Mouse (Mus musculus): ENCODE results near the gene Cdc37l1.

GRCm38 (mm10) chr19:29050186-29050980, 60.2 kb downstream of the Cdc37l1 start:
- TF ChIP-seq EP300 (optimal IDR thresholded peaks at IDR 0.05) (no peak), CTCF (IDR thresholded peaks at IDR 0.05; ENCODE audit: low read depth) (no peak)

All from stomach, postnatal 0 days (tissue).